Mouse (Mus musculus) kidney, embryonic 16.5 days (tissue): ENCODE measurements around the gene Hmg20a. TPM values are rescaled to one million over a fixed set of nuclear protein-coding genes. Genes with fewer than 3 reads are reported as not detected.

ENCODE experiments used
- ATAC-seq: fragments of 200-750 bp; cut with Nextera tagmentation; 2 replicates; pipeline ENCODE4 v1.8.0; 2017; ENCODE audit warnings: moderate TSS enrichment; ENCODE audit not compliant: low FRiP score, low TSS enrichment
- H3K27ac ChIP-seq: fragments of 300-500 bp; sonication (generic); 2 replicates; pipeline ENCODE4 v1.5.1; 2014; ENCODE audit warnings: low read length
- H3K27me3 ChIP-seq: fragments of 300-500 bp; sonication (generic); 2 replicates; pipeline ENCODE4 v1.6.1; 2014; ENCODE audit warnings: low read length, control low read depth, mixed read lengths; ENCODE audit not compliant: insufficient read depth
- H3K36me3 ChIP-seq: fragments of 300-500 bp; sonication (generic); 2 replicates; pipeline ENCODE4 v1.6.1; 2014; ENCODE audit warnings: low read length, control low read depth, mixed read lengths; ENCODE audit not compliant: insufficient read depth
- H3K4me1 ChIP-seq: fragments of 300-500 bp; sonication (generic); 2 replicates; pipeline ENCODE4 v1.6.1; 2014; ENCODE audit warnings: low read length, control low read depth, mixed read lengths; ENCODE audit not compliant: insufficient read depth
- H3K4me2 ChIP-seq: fragments of 300-500 bp; sonication (generic); replicated peaks from 2 replicates; pipeline ENCODE4 v1.6.1; 2014; ENCODE audit warnings: low read depth, low read length
- H3K4me3 ChIP-seq: fragments of 300-500 bp; sonication (generic); 2 replicates; pipeline ENCODE4 v1.5.1; 2014; ENCODE audit warnings: mild to moderate bottlenecking, low read length
- H3K9ac ChIP-seq: fragments of 300-500 bp; sonication (generic); replicated peaks from 2 replicates; pipeline ENCODE4 v1.6.1; 2014; ENCODE audit warnings: low read length
- H3K9me3 ChIP-seq: fragments of 300-500 bp; sonication (generic); 2 replicates; pipeline ENCODE4 v1.6.1; 2016; ENCODE audit warnings: low read length, control low read depth
- WGBS: fragments of 180-500 bp; shearing (Covaris S2); extraction: QIAGEN DNeasy Blood & Tissue Kit; methylation state at CpG from one replicate; pipeline ENCODE4 v1.1.7; 2014; 5-methylcytosine and 5-hydroxymethylcytosine counted together
- polyA plus RNA-seq: library from polyadenylated mRNA; unstranded; fragments of >200 nt; fragmentation: Nextera tagmentation; extraction: Ambion mirVana; gene quantifications from 2 replicates; pipeline ENCODE4 v1.2.1, GENCODE M21; 2015

Hmg20a gene
- polyA plus RNA-seq, 1 experiment from 2014 or later = 59.7 TPM

DNA sequence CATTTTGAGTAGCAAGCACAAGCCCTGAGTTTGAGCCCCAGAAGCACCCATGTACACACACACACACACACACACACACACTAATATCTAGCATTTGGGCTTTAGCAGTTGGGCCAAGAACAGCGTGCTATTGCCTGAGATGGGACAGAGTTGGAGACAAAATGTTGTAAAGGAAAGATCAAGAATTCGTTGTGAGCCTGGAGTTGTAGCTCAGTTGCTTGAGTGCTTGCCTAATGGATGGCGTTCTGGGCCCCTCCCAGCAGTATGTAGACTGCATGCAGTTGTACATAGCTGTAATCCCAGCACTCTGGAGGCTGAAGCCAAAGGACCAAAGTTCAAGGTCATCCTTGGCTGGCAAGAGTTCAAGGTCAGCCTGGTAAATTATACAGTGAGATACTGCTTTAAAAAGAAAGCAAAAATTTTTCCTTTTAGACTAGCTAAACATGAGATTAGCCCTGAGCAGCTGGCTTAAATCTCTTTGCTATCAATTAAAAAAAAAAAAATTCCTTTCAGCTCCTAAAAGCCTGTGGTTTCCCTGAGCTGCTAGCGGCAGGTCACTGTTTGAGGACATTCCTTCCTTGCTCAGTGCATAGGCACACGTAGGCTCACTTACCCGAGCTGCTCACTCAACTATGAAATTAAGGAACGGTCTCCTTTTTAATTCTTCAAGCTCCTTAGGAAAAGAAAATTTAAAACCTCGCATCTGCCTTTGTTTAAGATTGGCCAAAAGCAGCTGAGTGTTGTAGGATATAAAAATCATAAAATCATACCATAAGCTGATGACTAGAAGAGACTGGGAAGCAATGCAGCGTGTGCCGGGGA lies 83.5 kb downstream of the Hmg20a start:
- WGBS = 14% methylated on average over 10 of the region's 10 CpGs
- H3K9ac ChIP-seq = peak overlapping the region; percentile 27; the same call in 1 of the 2 replicates

DNA sequence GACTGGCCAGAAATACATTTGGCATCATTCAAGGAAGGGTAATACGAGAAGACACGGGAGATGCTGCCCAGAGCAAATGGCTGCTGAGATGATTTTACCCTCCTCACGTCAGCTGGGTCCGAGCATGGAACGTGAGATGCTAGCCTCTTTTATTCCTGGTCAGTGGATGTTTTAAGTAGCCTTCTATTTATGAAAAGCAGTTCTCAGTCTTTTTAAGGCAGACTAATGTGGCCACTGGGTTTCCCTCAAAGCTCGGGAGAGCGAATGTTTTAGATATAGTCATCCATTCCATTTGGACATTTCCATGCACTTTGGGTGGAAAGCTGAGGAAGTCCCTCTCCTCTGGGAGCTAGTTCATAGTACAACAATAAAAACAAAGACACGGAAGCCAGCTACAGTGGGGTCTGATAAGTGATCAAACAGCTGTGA lies 84.1 kb downstream of the Hmg20a start:
- peak overlapping the region; percentile 27; the same call in 1 of the 2 replicates for H3K9ac ChIP-seq
- peak overlapping the region; percentile 46 for H3K4me2 ChIP-seq
- H3K4me3 ChIP-seq = peak overlapping the region; percentile 7; the same call in 1 of the 2 replicates
- no peaks in the 10 kb centered on the region for H3K27me3 ChIP-seq
- H3K36me3 ChIP-seq = no peaks in the 10 kb centered on the region
- no peaks in the 10 kb centered on the region for H3K9me3 ChIP-seq
- 9% methylated on average over 8 of the region's 8 CpGs for WGBS
- peaks cover 77% of the 10 kb centered on the region for H3K4me1 ChIP-seq
- ATAC-seq = no peak
- H3K27ac ChIP-seq = peak overlapping the region; percentile 98

More for the DNA sequence above, 83.5 kb downstream of the Hmg20a start:
- no peaks in the 10 kb centered on the region for H3K27me3 ChIP-seq
- H3K36me3 ChIP-seq = no peaks in the 10 kb centered on the region
- H3K9me3 ChIP-seq = no peaks in the 10 kb centered on the region
- ATAC-seq = 0 out of 2 replicates have a peak, but pooled peaks have one; percentile 33
- peak overlapping the region; percentile 98 for H3K27ac ChIP-seq
- H3K4me3 ChIP-seq = peak overlapping the region; percentile 7; the same call in 1 of the 2 replicates
- peaks cover 71% of the 10 kb centered on the region for H3K4me1 ChIP-seq
- H3K4me2 ChIP-seq = peak overlapping the region; percentile 46

GRCm38 (mm10) chr9:56503621-56504500 lies 85.5 kb downstream of the Hmg20a start:
- H3K4me1 ChIP-seq = peaks cover 76% of the 10 kb centered on the region
- no peaks in the 10 kb centered on the region for H3K27me3 ChIP-seq
- H3K36me3 ChIP-seq = no peaks in the 10 kb centered on the region
- no peak overlapping the region for H3K9ac ChIP-seq
- no peak overlapping the region for H3K4me2 ChIP-seq
- WGBS = 56% methylated on average over 7 of the region's 7 CpGs
- H3K27ac ChIP-seq = peak overlapping the region; percentile 98
- ATAC-seq = no peak
- no peak overlapping the region for H3K4me3 ChIP-seq
- no peaks in the 10 kb centered on the region for H3K9me3 ChIP-seq

DNA sequence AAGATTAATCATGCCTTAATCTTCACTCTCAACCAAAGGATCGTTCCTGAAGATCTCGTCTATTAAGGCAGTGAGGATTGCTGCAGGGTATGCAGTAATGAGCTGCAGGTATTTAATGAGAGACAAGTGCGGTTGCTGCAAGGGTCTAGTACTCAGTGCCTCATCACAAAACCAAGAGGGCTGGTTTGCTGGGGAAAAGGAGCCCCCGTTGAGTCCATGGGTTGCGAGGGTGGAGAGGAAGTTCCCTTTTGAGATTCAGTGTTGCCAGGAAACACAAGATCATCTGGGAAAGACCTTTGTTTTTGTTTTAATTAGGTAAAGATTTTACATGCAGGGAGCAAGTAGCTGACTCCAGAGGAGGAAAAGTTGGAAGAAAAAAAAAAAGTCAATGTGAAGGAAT lies 86.1 kb downstream of the Hmg20a start:
- Histone ChIP-seq H3K4me2 (no peak overlapping the region), H3K9me3 (no peaks in the 10 kb centered on the region), H3K4me1 (peaks cover 71% of the 10 kb centered on the region), H3K27me3 (no peaks in the 10 kb centered on the region), H3K4me3 (no peak overlapping the region), H3K27ac (peak overlapping the region; percentile 98), H3K36me3 (no peaks in the 10 kb centered on the region), H3K9ac (no peak overlapping the region)
- no peak for ATAC-seq
- WGBS = 43% methylated on average over 5 of the region's 5 CpGs

DNA sequence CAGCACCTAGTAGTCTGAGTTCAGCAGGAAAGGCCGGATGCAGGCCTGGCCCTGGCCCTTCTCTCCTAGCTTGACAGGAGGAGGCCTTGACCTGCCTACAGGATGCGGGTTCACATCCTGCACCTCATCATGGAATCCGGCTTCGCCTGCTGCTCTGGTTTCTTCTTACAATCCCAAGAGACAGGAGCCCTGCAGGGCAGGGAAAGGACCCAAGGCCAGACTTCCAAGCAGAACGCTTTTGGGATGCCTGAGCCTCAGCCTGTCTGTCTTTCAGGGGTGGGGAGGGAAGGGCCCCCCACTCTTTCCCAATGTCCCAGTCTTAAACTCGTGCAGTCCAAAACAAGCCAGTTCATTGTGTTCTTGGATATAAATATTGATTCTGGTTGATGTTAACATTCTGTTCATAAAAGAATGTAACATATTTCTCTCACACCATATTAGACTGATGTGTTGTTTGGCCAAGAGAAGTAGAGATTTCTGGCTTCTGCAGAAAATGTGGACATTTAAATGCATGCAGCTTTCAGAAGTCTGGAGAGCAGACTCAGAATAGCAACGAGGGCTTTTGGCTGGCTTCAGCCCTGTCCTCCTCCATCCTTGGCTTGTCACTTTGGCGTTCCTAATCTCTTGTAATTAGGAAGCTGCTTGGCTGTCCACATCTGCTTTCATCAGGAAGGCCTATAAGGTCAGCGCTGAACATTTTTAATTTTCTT lies 86.8 kb downstream of the Hmg20a start:
- Histone ChIP-seq H3K27ac (peak overlapping the region; percentile 98), H3K27me3 (no peaks in the 10 kb centered on the region), H3K4me1 (peaks cover 67% of the 10 kb centered on the region), H3K36me3 (no peaks in the 10 kb centered on the region), H3K9me3 (no peaks in the 10 kb centered on the region), H3K9ac (no peak overlapping the region; the same call in 1 of the 2 replicates), H3K4me2 (peak overlapping the region; percentile 67; the same call in 1 of the 2 replicates), H3K4me3 (no peak overlapping the region)
- WGBS = 39% methylated on average over 9 of the region's 9 CpGs
- peak; percentile 47 for ATAC-seq

- H3K4me2 ChIP-seq = peak overlapping the region; percentile 67
- under 1% methylated on average over 31 of the region's 31 CpGs for WGBS
- peak; percentile 75 for ATAC-seq
- H3K27ac ChIP-seq = peak overlapping the region; percentile 98
- H3K36me3 ChIP-seq = no peaks in the 10 kb centered on the region
- H3K9ac ChIP-seq = peak overlapping the region; percentile 72
- H3K27me3 ChIP-seq = no peaks in the 10 kb centered on the region
- peak overlapping the region; percentile 42 for H3K4me3 ChIP-seq
- H3K9me3 ChIP-seq = no peaks in the 10 kb centered on the region
- peaks cover 62% of the 10 kb centered on the region for H3K4me1 ChIP-seq
These were observed 87.7 kb downstream of the Hmg20a start for GRCm38 (mm10) chr9:56505793-56506755.

- Histone ChIP-seq H3K4me2 (peak overlapping the region; percentile 67), H3K27ac (peak overlapping the region; percentile 98), H3K4me3 (peak overlapping the region; percentile 42), H3K27me3 (no peaks in the 10 kb centered on the region), H3K9me3 (no peaks in the 10 kb centered on the region), H3K4me1 (peaks cover 52% of the 10 kb centered on the region), H3K9ac (peak overlapping the region; percentile 72), H3K36me3 (no peaks in the 10 kb centered on the region)
- 3% methylated on average over 25 of the region's 25 CpGs for WGBS
- no peak; the same call in 1 of the 2 replicates for ATAC-seq
These were observed 88.7 kb downstream of the Hmg20a start for GRCm38 (mm10) chr9:56506931-56507681.

GRCm38 (mm10) chr9:56507682-56508061 lies 89.3 kb downstream of the Hmg20a start:
- H3K9ac ChIP-seq = peak overlapping the region; percentile 72
- H3K4me2 ChIP-seq = peak overlapping the region; percentile 67
- H3K4me1 ChIP-seq = peaks cover 47% of the 10 kb centered on the region
- no peaks in the 10 kb centered on the region for H3K9me3 ChIP-seq
- H3K36me3 ChIP-seq = no peaks in the 10 kb centered on the region
- ATAC-seq = no peak
- H3K27me3 ChIP-seq = no peaks in the 10 kb centered on the region
- H3K4me3 ChIP-seq = peak overlapping the region; percentile 42
- 48% methylated on average over 4 of the region's 4 CpGs for WGBS
- peak overlapping the region; percentile 98 for H3K27ac ChIP-seq
